Mouse (Mus musculus): ENCODE results near the gene Tmem41b. TPM values are rescaled to one million over a fixed set of nuclear protein-coding genes. Genes with fewer than 3 reads are reported as not detected.

Gene Tmem41b
- polyA plus RNA-seq, 1 experiment: 17.4 TPM

DNA sequence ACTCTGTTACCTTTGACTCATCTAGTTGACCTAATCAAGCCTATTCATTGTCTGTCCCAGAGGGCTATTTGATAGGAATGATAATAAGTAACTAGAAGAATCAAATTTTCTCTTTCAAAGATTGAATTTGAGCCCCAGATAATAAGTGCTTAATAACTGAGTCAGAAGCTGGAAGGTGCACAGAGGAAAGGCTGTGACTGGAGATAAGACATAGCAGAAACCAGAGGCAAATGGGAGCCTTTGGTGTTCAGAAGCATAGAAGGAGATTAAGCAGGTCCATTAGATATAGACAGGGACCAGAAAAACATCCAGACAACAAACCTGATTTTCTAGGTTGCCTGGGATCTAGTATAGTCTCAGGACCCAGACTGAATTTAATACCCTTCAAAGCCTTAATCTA, 19.2 kb upstream of the Tmem41b start:
- TF ChIP-seq POLR2A (IDR thresholded peaks at IDR 0.05; ENCODE audit: control insufficient read depth, extremely low read depth, insufficient read depth, low read length, poor library complexity): no peak
- no peak for TF ChIP-seq CTCF (IDR thresholded peaks at IDR 0.05; ENCODE audit: borderline replicate concordance, control insufficient read depth, extremely low read depth, insufficient read depth, low read length, poor library complexity)
- Histone ChIP-seq H3K27me3 (ENCODE audit: control insufficient read depth, insufficient read depth, low read length) (no peaks in the 10 kb centered on the region), H3K36me3 (ENCODE audit: control insufficient read depth, insufficient read depth, low read length) (no peaks in the 10 kb centered on the region), H3K4me3 (ENCODE audit: control insufficient read depth, insufficient read depth, low read length) (no peak overlapping the region), H3K4me1 (replicated peaks; ENCODE audit: control insufficient read depth, insufficient read depth, low read length) (no peaks in the 10 kb centered on the region), H3K27ac (ENCODE audit: control insufficient read depth, insufficient read depth, low read length) (no peak overlapping the region)
- DNase-seq: no peak

DNA sequence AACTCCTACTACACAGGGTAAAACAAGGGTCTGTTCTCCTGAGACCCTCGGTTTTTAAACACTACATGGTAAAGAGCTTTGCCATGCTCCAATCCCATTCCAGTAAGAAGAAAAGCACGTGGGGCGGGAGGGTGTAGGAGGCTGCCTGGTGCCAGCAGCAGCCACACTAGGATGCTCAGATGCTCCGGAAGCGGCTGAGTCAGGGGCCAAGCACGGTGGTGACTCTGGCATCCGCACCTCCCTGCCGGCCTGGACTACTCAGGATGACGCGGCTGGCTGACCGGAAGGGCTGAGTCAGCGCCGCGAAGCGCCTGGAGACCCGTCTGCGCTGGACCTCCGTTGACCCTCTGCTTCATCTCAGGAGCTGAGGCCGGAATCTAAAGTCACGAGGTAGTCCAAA, 16.2 kb upstream of the Tmem41b start:
- TF ChIP-seq CTCF (IDR thresholded peaks at IDR 0.05; ENCODE audit: borderline replicate concordance, control insufficient read depth, extremely low read depth, insufficient read depth, low read length, poor library complexity) (no peak), POLR2A (IDR thresholded peaks at IDR 0.05; ENCODE audit: control insufficient read depth, extremely low read depth, insufficient read depth, low read length, poor library complexity) (no peak)
- no peak for DNase-seq
- H3K36me3 ChIP-seq (ENCODE audit: control insufficient read depth, insufficient read depth, low read length): no peaks in the 10 kb centered on the region
- no peaks in the 10 kb centered on the region for H3K4me1 ChIP-seq (replicated peaks; ENCODE audit: control insufficient read depth, insufficient read depth, low read length)
- no peak overlapping the region for H3K27ac ChIP-seq (ENCODE audit: control insufficient read depth, insufficient read depth, low read length)
- WGBS: 79% methylated on average over 20 of the region's 20 CpGs
- H3K4me3 ChIP-seq (ENCODE audit: control insufficient read depth, insufficient read depth, low read length): no peak overlapping the region
- H3K27me3 ChIP-seq (ENCODE audit: control insufficient read depth, insufficient read depth, low read length): no peaks in the 10 kb centered on the region

DNA sequence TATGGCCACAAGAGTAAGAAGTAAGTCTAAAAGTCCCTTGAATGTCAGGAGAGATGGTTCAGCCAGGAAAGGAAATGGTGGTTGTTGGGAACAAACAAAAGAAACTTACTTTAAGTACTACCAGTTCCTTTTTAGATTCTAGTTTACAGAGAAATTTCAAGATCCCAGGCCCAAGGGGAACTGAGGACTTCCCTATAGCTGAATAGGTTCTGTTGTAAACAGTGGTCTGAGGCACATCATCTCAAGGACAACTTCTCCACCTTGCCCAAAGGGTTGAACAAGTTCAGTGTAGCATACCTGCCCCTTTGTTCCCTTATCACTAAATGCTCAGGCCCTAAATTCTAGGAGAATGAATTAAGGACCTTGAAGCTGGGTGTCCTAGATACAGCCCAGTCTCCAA, 15.4 kb upstream of the Tmem41b start:
- Histone ChIP-seq H3K27me3 (ENCODE audit: control insufficient read depth, insufficient read depth, low read length) (no peaks in the 10 kb centered on the region), H3K4me1 (replicated peaks; ENCODE audit: control insufficient read depth, insufficient read depth, low read length) (no peaks in the 10 kb centered on the region), H3K4me3 (ENCODE audit: control insufficient read depth, insufficient read depth, low read length) (no peak overlapping the region), H3K36me3 (ENCODE audit: control insufficient read depth, insufficient read depth, low read length) (no peaks in the 10 kb centered on the region), H3K27ac (ENCODE audit: control insufficient read depth, insufficient read depth, low read length) (no peak overlapping the region)
- DNase-seq: no peak
- TF ChIP-seq POLR2A (IDR thresholded peaks at IDR 0.05; ENCODE audit: control insufficient read depth, extremely low read depth, insufficient read depth, low read length, poor library complexity) (no peak), CTCF (IDR thresholded peaks at IDR 0.05; ENCODE audit: borderline replicate concordance, control insufficient read depth, extremely low read depth, insufficient read depth, low read length, poor library complexity) (no peak)

DNA sequence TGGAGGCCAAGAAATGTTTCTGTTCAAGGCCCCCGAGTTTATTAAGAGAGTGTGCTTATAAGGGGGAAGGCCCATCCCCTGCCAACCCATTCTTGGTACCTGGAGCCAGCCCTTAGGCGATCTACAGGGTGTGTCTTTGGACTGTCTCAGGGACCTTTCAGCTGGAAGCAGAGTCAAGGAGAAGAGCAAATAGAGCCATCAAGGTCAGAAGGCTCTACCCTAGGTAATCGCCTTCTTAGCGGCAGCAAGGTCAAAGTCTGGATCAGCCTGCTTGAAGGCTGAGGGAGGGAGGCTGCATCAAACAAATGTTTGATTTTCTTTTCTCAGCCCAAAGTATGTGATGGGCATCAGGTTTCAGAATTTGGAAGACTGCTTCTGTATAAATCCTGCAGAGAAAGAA, 11.7 kb upstream of the Tmem41b start:
- no peaks in the 10 kb centered on the region for H3K36me3 ChIP-seq (ENCODE audit: control insufficient read depth, insufficient read depth, low read length)
- no peaks in the 10 kb centered on the region for H3K4me1 ChIP-seq (replicated peaks; ENCODE audit: control insufficient read depth, insufficient read depth, low read length)
- TF ChIP-seq CTCF (IDR thresholded peaks at IDR 0.05; ENCODE audit: borderline replicate concordance, control insufficient read depth, extremely low read depth, insufficient read depth, low read length, poor library complexity): no peak
- no peak for TF ChIP-seq POLR2A (IDR thresholded peaks at IDR 0.05; ENCODE audit: control insufficient read depth, extremely low read depth, insufficient read depth, low read length, poor library complexity)
- H3K27me3 ChIP-seq (ENCODE audit: control insufficient read depth, insufficient read depth, low read length): no peaks in the 10 kb centered on the region
- no peak overlapping the region for H3K27ac ChIP-seq (ENCODE audit: control insufficient read depth, insufficient read depth, low read length)
- no peak overlapping the region for H3K4me3 ChIP-seq (ENCODE audit: control insufficient read depth, insufficient read depth, low read length)
- no peak for DNase-seq
- WGBS: 93% methylated on average over 4 of the region's 4 CpGs

DNA sequence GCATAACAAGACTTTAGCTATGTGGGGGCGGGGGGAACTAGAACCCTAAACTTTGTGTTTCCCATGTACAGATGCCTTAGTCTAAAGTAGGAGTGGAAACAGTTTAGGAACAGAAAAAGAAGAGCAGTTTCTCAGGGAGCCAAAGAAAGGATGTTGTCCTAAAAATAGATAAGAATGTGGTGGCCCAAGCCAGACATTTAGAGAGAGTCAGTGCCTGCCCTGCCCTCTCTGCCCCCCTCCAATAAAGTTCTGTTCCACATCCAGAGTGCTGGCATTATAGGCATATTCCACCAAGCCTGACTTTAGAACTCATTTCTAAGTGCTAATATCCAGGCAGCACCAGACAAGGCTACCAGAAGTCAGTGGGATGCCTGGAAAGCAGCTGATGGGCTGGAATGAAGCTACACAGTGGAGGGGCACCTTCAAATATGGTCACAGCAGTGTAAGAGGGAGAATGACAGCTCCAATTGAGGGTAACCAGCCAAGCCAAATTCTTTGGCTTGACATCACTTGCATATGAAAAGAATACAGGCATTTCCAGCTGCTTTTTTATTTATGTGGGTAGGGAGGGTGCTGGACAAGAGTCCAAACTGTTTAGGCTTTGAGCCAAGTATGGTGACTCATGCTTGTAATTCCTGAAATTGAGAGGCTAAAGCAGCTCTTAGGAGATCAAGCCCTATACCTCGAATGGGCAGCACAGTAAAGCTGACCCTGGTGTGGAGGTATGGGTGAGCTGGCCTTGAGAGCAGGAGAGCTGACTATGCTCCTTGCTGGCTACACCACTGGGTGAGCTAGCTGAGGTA, 6.6 kb upstream of the Tmem41b start:
- no peak overlapping the region for H3K4me3 ChIP-seq (ENCODE audit: control insufficient read depth, insufficient read depth, low read length)
- H3K27me3 ChIP-seq (ENCODE audit: control insufficient read depth, insufficient read depth, low read length): no peaks in the 10 kb centered on the region
- H3K27ac ChIP-seq (ENCODE audit: control insufficient read depth, insufficient read depth, low read length): no peak overlapping the region
- no peak for DNase-seq
- no peaks in the 10 kb centered on the region for H3K4me1 ChIP-seq (replicated peaks; ENCODE audit: control insufficient read depth, insufficient read depth, low read length)
- no peaks in the 10 kb centered on the region for H3K36me3 ChIP-seq (ENCODE audit: control insufficient read depth, insufficient read depth, low read length)
- 67% methylated on average over 2 of the region's 2 CpGs for WGBS
- TF ChIP-seq CTCF (IDR thresholded peaks at IDR 0.05; ENCODE audit: borderline replicate concordance, control insufficient read depth, extremely low read depth, insufficient read depth, low read length, poor library complexity) (no peak), POLR2A (IDR thresholded peaks at IDR 0.05; ENCODE audit: control insufficient read depth, extremely low read depth, insufficient read depth, low read length, poor library complexity) (no peak)

DNA sequence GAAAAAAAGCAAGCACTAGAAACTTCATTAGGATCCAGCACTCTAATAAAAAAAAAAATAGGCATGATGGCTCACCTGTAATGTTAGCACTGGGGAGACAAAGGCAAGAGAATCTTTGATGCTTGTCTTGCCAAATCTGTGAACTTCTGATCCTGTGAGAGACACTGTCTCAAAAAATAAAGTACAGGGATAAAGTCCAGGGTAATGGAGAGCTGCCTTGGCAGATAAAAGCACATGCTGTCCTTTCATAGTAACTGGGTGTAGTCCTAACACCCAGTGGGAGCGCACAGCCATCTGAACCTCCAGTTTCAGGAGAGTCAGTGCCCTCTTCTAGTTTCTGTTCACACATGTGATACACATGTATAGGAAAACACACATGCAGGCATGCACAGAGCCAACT, 4.6 kb upstream of the Tmem41b start:
- Histone ChIP-seq H3K36me3 (ENCODE audit: control insufficient read depth, insufficient read depth, low read length) (no peaks in the 10 kb centered on the region), H3K4me1 (replicated peaks; ENCODE audit: control insufficient read depth, insufficient read depth, low read length) (no peaks in the 10 kb centered on the region), H3K27me3 (ENCODE audit: control insufficient read depth, insufficient read depth, low read length) (no peaks in the 10 kb centered on the region), H3K4me3 (ENCODE audit: control insufficient read depth, insufficient read depth, low read length) (no peak overlapping the region), H3K27ac (ENCODE audit: control insufficient read depth, insufficient read depth, low read length) (no peak overlapping the region)
- WGBS: 97% methylated on average over 1 of the region's 1 CpGs
- TF ChIP-seq POLR2A (IDR thresholded peaks at IDR 0.05; ENCODE audit: control insufficient read depth, extremely low read depth, insufficient read depth, low read length, poor library complexity): no peak
- no peak for TF ChIP-seq CTCF (IDR thresholded peaks at IDR 0.05; ENCODE audit: borderline replicate concordance, control insufficient read depth, extremely low read depth, insufficient read depth, low read length, poor library complexity)
- no peak for DNase-seq
